Mouse (Mus musculus): ENCODE results near the gene Emsy.

Emsy gene

DNA sequence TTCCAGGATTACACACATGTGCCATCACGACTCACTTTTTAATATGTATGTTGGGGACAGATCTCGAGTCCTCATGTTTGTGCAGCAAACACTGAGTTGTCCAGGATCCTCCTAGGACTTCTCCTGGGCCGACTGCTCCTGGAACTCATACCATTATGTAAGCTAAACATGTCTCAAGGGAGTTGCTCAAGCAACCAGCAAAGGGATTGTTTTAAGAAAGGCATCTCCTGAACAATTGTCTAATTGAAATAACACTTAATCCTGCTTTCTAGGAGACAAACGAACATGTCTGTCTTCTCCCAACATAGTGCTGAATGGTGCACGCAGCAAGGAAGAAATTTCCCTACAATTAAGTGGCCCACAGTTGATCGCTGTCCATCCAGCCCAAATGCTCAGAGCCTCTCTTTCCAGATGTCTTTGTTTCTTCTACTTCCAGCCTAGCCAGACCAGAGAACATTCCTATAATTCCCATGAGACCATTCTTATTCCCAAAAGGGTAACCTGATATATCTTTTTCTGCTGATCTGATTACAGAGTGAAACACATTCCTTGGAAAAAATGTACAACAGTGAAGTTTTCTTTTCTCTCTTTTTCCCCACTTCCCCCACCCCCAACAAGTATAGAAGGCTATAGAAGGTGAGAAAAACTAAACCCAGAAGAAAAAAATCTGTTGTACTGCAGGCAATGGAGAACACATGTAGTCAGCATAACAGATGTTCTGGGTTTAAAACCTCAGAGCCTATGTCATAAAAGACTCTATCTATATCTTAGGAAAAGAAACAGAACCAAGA lies 11.6 kb upstream of the Emsy start:
- DNase-seq (ENCODE audit: low spot score in 2 of 2) = no peak

DNA sequence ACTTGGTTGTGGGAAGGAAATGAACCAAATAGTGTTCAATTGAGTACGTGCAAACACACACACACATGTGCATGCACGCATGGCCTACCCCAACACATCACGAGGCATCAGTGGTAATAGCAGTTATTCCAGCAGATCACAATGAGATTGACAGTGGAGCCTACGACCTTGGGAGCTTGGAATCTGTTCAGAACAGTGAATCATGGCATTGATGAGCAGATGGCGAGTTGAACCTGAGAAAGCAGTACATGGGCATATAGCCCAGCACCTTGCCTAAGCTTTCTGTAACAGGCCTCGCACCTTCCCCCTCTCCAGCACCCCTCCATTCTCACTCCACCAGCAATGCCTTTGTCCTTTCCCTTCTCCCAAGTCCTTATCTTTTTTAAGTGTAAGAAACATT lies 9.1 kb upstream of the Emsy start:
- no peak for DNase-seq (ENCODE audit: low spot score in 2 of 2)

DNA sequence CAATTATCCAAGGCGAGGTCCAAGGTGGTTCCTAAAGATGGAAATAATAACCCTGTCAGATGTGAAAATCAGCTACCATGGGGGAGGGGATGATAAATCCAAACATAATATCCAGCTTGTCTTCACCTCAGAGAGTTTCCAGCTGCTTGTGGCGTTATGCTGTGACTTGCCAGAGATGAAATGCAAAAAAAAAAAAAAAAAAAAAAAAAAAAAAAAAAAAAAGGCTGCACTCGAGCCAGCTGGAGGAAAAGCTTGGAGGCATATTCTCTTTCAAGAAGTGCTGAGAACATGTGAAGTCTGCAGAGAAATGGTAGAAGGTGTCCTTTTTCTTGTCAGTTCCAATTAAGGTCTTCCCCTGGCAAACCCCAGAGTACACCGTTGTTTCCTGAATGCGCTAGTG lies 8.6 kb upstream of the Emsy start:
- no peak for DNase-seq (ENCODE audit: low spot score in 2 of 2)

DNA sequence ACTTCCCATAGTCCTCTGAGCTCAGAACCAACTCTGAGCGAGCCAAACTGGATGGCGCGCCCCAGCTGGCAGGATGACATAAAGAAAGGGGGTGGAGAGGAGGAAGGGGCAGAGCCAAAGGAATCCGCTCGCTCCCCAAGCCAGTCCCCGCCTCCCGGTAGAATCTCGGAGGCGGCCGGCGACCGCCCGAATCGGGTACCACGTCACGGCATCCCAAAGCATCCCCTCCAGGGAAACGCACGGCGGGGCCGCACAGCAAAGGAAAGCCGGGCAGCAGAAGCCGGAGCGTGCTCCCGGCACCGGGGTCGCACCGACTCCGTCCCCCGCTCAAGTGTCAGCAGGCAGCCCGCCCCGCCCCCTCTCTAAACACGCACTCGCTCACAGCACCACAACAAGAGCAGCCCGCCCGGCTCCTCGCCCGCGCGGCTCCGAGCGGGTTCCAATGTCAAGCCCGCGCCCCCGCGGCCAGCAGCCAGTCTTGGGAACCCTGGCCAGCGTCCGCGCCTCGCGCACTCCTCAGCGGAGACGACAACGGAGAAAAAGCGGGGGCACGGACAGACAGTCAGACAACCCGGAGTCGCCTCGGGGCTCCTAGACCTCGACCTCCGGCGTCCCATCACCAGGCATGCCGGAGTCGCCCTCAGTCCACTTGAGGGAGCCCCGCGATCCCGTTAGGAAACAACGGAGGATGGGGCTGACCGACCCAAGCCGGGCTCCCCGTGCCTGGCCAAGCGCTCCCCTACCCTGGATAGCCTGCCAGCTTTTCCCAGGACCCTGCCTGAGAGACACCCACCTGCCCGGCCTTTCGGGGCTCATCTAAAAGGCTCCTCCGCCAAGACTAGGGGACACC lies 677 bp downstream of the Emsy start:
- peak; percentile 90 to 92 for DNase-seq (ENCODE audit: low spot score in 2 of 2)

DNA sequence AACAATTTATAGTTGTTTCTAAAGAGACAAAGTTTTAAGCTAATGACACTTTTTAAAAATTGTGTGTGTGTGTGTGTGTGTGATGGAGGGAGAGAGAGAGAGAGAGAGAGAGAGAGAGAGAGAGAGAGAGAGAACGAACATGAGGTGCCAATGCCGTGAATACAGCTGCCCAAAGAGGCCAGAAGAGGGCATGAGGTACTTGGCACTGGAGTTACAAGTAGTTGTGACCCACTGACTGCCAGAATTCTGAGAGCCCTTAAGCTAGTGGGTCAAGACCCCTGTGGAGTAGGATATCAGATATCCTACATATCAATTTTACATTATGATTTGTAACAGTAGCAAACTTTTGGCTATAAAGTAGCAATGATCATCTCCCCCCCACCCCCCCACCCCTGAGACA lies 4.9 kb downstream of the Emsy start:
- DNase-seq (ENCODE audit: low spot score in 2 of 2) = no peak

DNA sequence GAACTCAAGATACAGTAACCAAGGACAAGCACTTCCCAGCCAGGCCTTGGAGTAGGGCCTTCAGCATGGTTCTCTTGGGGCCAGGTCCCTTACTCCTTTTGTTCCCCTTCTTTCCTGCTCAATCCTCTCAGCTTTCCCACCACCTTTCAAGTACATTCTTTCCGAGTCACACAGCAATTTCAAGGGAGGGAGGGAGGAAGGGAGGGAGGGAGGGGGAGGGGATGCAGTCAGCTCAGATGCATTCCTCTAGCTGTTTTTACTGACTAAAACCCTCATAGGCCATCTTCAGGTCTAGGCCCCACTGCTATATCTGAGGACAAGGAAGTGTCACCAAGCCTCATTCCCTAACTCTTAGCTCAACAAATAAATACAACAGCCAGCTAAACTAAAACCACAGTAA lies 12.3 kb downstream of the Emsy start:
- no peak for DNase-seq (ENCODE audit: low spot score in 2 of 2)

DNA sequence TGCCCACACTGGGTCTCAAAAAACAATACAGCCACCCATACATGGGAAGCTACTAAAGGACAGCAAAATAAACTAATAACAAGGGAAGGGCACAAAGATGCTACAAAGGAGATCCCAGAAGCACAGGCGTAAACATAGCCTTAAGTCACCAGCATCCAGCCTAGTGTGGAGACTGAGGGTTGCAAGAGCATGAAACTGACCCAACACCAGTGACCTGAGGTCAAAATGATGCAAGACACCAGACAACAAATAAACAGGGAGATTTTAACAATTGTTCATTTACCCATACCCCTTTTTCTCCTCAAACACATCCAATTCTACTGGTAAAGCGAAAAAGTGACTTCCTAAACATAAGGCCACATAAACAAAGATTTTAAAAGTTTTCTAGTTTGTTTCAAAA lies 20.0 kb downstream of the Emsy start:
- no peak for DNase-seq (ENCODE audit: low spot score in 2 of 2)

DNA sequence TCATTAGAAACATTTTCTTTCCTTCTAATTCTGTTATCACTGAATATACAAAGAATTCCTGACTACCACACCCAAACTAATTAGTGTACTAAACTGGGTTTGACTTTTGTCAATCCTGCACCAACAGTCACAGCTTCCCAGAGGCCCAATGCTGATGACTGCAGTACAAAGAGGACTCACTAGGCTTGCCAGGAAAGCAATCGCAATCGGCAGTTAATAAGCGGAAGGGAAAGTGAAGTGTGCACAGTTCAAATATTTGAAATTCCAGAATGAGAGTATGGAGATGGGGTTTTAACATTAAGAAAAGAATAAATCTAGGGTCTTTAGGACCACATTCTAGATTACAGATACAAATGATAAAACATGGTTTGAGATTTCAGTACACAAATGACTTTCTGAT lies 23.6 kb downstream of the Emsy start:
- no peak for DNase-seq (ENCODE audit: low spot score in 2 of 2)

DNA sequence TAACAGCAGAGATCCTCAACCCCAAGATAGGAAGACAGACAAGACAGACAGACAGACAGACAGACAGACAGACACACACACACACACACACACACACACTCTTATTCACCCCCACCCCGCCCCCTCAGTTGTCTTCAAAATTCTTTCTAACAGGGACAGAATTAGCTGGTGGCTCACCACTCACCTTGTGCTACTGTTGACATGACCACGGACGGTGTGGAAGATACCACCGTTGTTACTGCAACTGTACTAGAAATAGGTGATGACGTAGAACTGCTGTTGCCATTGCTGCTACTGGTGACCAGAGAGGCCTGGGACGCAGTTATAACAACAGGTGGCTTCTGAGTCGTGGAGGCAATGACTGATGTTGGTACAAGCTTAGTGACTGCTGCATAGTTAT lies 26.6 kb downstream of the Emsy start:
- no peak for DNase-seq (ENCODE audit: low spot score in 2 of 2)

DNA sequence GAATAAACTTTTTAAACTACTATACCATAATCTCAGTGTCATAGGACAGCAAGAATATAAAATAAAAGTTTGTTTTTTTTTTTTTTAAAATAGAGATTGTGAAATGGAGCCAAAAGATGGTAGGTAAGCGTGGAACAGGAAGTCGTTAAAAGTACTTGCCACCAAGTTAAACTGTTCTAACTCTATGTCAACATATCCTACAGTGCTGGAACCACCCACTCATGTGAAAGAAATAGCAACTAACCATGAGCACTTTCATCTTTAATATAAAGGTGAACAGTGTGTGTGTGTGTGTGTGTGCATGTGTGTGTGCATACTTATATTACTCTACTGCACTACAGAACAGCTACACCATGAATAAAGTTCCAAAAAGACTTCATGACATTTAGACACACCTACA lies 38.8 kb downstream of the Emsy start:
- DNase-seq (ENCODE audit: low spot score in 2 of 2) = no peak

DNA sequence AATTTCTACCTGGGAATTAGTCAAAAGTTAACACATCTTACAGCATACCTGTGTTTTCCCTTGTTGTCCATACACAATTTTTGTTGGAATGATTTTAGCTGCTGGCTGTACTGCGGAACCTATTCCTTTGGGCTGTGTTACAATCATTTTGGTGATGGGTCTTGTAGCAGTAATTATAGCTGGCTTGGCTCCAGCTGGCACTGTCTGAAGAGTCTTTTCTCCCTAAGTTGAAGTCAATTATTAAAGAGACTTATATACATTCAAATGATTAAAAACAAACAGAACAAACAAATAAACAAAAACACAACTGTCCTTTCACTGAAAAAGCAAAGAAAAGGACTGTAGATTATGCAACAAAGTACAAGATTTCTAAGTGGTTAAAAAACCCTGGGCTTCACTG lies 43.6 kb downstream of the Emsy start:
- peak in 1 of 2 experiments; percentile 40 for DNase-seq (ENCODE audit: low spot score in 2 of 2)

DNA sequence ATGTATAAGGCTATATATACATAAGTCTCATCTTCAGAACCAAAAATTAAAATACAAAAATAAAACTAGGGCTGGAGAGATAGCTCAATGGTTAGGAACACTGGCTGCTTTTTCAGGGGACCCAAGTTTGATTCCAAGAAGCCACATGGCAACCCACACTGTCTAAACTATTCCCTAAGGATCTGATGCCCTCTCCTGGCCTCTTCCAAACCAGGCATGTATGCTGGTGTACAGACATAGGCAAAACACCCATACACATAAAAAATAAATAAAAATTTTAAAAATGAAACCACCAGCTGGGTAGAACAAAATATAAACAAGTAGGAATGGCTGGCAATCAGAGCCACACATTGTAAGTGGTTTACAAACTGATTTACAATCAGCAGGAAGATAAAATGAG lies 48.1 kb downstream of the Emsy start:
- no peak for DNase-seq (ENCODE audit: low spot score in 2 of 2)

DNA sequence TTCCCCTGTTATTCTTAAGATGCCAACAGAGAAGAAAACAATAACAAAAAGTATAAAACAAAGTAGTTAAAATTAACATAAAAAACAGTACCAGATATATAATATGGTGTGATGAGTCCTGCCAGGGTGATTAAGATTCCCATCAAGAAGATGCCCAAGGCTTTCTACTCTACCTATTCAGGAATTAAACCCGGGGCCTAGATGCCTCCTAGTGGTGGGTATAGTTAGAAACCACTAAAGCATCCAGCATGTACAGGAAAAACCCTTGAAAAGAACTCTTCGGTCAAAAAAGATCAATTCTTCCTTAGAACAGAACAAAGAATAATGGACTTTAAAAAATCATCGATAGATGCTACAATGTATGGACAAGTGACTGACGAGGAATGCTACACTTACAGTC lies 49.4 kb downstream of the Emsy start:
- no peak for DNase-seq (ENCODE audit: low spot score in 2 of 2)

DNA sequence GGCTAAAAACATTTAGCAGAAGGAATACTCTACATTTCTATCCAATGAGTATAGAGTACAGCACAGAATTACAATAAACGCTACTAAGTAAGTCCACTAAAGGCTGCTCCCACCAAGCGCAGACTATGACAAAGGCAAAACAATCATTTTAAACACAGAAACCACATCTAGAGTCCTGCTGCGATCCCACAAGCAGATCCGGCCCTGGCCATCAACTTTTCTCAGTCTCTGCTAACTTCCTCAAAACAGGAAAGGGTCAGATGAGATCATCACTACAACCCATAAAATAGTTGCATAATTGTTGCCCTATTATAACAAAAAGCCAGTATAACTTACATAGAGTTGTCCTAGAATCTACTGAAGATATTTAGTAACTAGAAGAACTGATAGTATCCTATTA lies 54.9 kb downstream of the Emsy start:
- no peak for DNase-seq (ENCODE audit: low spot score in 2 of 2)

DNA sequence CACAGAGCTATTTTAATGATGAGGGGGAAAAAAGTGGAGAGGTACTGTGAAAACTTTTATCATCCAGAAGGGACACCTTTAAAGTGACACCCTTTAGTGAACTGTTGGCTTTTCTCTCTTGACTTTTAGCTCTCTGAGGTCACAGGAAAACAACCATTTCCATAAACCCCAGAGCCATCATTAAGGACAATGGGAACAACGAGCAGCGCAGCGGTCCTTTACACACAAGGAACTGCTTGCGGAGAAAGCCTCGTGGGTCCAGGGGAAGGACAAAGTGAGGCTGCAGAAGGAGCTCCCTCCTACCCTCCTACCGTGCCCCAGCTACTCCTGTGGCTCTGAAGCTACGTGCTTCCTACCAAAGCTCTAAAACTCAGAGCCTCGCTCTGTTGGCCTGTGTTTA lies 59.2 kb downstream of the Emsy start:
- DNase-seq (ENCODE audit: low spot score in 2 of 2) = no peak

DNA sequence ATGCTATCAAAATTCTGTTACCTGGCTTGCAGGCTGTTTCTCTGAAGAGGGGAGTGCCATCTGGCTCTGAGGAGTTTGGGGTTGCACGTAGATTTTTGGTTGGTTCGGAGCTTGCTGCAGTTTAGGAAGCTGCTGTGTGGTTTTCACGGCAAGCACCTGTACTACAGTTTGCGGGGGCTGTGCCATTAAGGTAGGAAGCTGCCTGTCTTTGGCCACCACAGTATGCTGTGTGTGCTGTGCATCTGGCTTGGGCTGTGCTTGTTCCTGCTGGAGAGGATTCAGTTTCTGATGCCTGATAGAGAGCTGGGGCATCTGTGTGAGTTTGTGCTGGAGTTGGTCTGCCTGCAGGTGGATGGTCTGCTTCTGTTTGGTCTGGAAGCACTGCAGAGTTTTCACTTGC lies 61.9 kb downstream of the Emsy start:
- DNase-seq (ENCODE audit: low spot score in 2 of 2) = no peak

DNA sequence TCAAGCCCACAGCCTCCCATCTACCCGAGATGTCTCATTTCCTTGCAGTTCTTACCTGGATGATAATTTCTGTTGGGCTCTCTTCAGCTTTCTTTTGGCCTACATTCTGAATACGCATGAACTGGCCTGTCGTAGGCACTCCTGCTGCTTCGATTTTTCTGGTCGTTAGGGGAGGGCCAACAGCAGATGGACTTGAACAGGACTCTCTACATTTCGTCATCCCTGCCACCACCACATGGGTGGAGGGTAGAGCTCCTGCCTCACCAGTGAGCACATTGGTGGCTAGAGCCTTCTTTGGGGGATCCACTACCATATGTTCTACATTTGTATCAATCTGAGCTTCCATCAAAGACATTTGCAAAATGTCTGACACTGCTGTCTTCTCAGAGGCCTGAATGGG lies 63.3 kb downstream of the Emsy start:
- DNase-seq (ENCODE audit: low spot score in 2 of 2) = no peak

DNA sequence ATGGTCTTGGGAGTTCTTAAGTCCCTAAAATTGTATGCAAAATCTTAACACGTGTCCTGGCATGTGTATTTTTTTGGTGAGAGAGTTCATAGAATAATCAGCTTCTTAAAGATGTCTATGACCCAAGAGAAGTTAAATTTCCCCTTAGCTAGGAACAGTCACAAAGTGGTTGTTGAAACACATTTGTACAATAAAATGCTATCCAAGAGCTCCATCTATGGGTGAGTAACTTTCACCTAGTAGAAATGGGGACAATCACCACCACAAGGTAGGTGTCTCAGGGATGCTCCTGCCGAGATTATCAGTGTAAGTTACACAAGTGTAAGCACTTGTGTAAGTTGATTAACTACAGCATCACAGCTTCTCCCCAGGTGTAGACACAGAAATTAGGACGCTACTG lies 67.6 kb downstream of the Emsy start:
- no peak for DNase-seq (ENCODE audit: low spot score in 2 of 2)

DNA sequence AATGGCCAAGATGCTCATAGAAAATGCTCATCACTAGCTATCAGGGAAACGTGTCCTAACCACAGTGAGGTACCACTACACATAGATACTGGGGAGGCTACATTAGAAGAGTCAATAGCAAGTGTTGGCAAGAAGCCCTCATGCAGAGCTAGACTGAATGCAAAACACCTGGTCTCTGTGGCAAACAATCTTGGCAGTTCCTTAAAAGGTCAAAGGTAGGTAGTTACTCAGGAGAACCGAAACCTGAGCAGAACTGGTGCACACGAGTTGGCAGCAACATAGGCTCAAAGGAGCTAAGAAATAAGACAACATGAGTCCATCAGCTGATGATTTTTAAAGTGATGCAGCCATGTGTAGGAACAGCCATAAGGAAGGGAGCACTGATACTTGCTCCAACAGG lies 70.3 kb downstream of the Emsy start:
- no peak for DNase-seq (ENCODE audit: low spot score in 2 of 2)

DNA sequence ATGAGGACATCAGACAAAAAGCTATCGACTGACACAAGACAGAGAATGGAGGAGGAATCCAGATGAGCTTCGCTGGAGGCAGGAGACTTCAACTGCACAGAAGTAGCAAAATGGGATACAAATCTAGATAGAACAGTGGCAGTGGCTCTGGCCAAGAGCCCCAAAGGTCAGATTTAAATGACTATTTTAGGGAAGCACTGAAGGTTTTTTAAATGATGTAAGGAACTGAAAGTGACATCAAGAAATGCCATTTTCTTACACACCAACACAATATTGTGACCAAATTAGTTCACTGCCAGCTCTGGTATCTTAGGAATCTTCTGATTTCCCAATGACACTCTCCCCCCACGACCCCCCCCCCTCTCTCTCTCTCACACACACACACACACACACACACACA lies 72.0 kb downstream of the Emsy start:
- DNase-seq (ENCODE audit: low spot score in 2 of 2) = no peak

DNA sequence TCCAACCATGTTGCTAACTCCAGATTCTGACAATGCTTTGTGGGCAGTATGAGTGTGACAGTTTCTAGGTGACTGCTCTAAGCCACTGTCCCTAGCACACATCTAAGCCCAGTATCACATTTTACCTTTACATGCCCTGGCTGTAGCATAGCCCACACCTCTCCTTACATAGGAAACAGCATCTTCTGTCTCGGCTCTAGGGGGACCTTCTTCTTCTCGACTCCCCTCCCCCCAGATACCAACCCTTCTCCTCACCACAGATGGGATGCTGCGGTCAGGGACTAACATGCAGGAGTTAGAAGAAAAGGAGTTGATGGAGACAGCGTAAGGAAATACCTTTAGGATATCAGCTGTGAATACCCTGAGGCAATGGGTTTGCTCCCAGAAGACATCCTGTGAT lies 75.3 kb downstream of the Emsy start:
- no peak for DNase-seq (ENCODE audit: low spot score in 2 of 2)

DNA sequence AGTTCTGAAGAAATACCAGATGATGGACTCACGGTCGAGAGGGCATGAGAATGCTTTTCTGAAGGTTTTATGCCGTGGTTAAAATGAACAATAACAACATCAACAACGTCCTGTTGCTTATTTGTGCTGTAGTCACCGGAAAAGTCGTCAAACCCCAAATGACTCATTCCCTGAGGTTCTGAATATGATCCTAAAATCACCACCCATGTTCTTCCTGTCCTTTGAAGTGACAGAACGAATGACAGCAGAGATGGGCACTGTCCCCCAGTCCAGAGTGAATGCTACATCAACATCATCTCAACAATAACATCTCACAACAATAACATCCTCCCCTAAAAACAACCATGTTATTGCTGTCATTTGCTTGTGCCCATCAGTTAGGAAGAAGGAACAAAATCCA lies 76.1 kb downstream of the Emsy start:
- DNase-seq (ENCODE audit: low spot score in 2 of 2) = no peak

DNA sequence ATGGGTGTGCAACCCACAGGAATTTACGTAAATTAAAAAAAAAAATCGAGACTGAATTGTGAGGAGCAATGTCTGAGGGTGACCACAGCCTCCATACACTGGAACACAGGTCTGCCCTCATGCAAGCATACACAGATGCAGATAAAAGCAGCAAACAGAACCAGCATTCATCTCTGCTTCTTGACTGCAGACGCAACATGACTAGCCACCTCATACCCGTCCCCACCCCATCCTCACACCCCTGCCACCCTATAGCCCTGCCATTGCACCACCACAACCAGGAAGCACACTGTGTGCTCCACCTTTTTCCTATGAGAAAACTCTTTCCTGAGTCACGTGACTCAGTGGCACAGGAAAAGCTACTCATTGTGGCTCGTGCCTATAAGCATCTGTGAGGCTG lies 76.9 kb downstream of the Emsy start:
- DNase-seq (ENCODE audit: low spot score in 2 of 2) = no peak

Data from right cerebral cortex, postnatal 10 days (tissue).